Comparison of ENCODE assay signal across 15 mouse cellular contexts in genomic region chr3:108306387-108306786, GRCm38 (mm10). TPM values are rescaled to one million over a fixed set of nuclear protein-coding genes. Genes with fewer than 3 reads are reported as not detected.
DNase-seq lines count a peak whose midpoint lies in the region; ATAC-seq lines count a peak whose summit lies in the region.
"Had no signal": no experiment of that assay in that cellular context is flagged by ENCODE, and none has a peak within 500 bp of the region (broad histone marks: within the 10 kb centered on the region; RNA-seq: fewer than 3 reads in every experiment).

No protein-coding gene starts in this region.

- no peak for ATAC-seq in hindbrain, embryonic 12.5 days (ENCODE audit: low FRiP score)
- ATAC-seq in midbrain, embryonic 16.5 days, result peak; percentile 39; the same call in 1 of the 2 replicates
- no peak for ATAC-seq in midbrain, embryonic 13.5 days
- peak; percentile 5; the same call in 1 of the 2 replicates for ATAC-seq in intestine, embryonic 15.5 days

- no peak overlapping the region for H3K4me2 ChIP-seq in hindbrain, embryonic 12.5 days (replicated peaks)
- H3K4me2 ChIP-seq in midbrain, embryonic 16.5 days (ENCODE audit: low read length), result no peak overlapping the region
- H3K4me2 ChIP-seq in midbrain, embryonic 13.5 days (replicated peaks), result no peak overlapping the region
- H3K4me2 ChIP-seq in intestine, embryonic 15.5 days (replicated peaks), result no peak overlapping the region
- H3K4me2 ChIP-seq: neural tube, embryonic 13.5 days had no signal

- no peaks in the 10 kb centered on the region for H3K9me3 ChIP-seq in hindbrain, embryonic 10.5 days
- H3K9me3 ChIP-seq in hindbrain, embryonic 12.5 days (replicated peaks), result no peaks in the 10 kb centered on the region
- H3K9me3 ChIP-seq in midbrain, embryonic 16.5 days (replicated peaks; ENCODE audit: control insufficient read depth, low read length, poor library complexity, severe bottlenecking), result no peaks in the 10 kb centered on the region
- no peaks in the 10 kb centered on the region for H3K9me3 ChIP-seq in midbrain, embryonic 13.5 days
- no peaks in the 10 kb centered on the region for H3K9me3 ChIP-seq in intestine, embryonic 15.5 days
- H3K9me3 ChIP-seq: forebrain, embryonic 10.5 days; neural tube, embryonic 13.5 days had no signal

- 82% methylated on average over 3 of the region's 3 CpGs for WGBS in hindbrain, embryonic 10.5 days
- 77% methylated on average over 3 of the region's 3 CpGs for WGBS in hindbrain, embryonic 12.5 days
- WGBS in midbrain, embryonic 16.5 days, result 76% methylated on average over 3 of the region's 3 CpGs
- 82% methylated on average over 3 of the region's 3 CpGs for WGBS in midbrain, embryonic 13.5 days
- 52% methylated on average over 3 of the region's 3 CpGs for WGBS in intestine, embryonic 15.5 days

- H3K27me3 ChIP-seq in hindbrain, embryonic 10.5 days (ENCODE audit: insufficient read depth, poor library complexity, severe bottlenecking), result no peaks in the 10 kb centered on the region
- no peaks in the 10 kb centered on the region for H3K27me3 ChIP-seq in hindbrain, embryonic 12.5 days
- H3K27me3 ChIP-seq in midbrain, embryonic 16.5 days (ENCODE audit: control insufficient read depth, insufficient read depth, low read depth, low read length), result no peaks in the 10 kb centered on the region
- no peaks in the 10 kb centered on the region for H3K27me3 ChIP-seq in midbrain, embryonic 13.5 days
- H3K27me3 ChIP-seq in intestine, embryonic 15.5 days (replicated peaks), result no peaks in the 10 kb centered on the region
- H3K27me3 ChIP-seq: neural tube, embryonic 13.5 days had no signal

- no peak overlapping the region for H3K9ac ChIP-seq in hindbrain, embryonic 12.5 days
- no peak overlapping the region for H3K9ac ChIP-seq in midbrain, embryonic 16.5 days (ENCODE audit: low read depth, low read length)
- H3K9ac ChIP-seq in midbrain, embryonic 13.5 days (replicated peaks), result no peak overlapping the region
- no peak overlapping the region for H3K9ac ChIP-seq in intestine, embryonic 15.5 days
- H3K9ac ChIP-seq: neural tube, embryonic 13.5 days had no signal

- peaks cover 24% of the 10 kb centered on the region for H3K4me1 ChIP-seq in hindbrain, embryonic 10.5 days (replicated peaks)
- H3K4me1 ChIP-seq in hindbrain, embryonic 12.5 days, result peaks cover 17% of the 10 kb centered on the region
- no peaks in the 10 kb centered on the region; the same call in 1 of the 2 replicates for H3K4me1 ChIP-seq in midbrain, embryonic 16.5 days (ENCODE audit: control insufficient read depth, insufficient read depth, low read length)
- peaks cover 30% of the 10 kb centered on the region for H3K4me1 ChIP-seq in midbrain, embryonic 13.5 days (replicated peaks)
- H3K4me1 ChIP-seq in intestine, embryonic 15.5 days (replicated peaks), result peaks cover 5% of the 10 kb centered on the region; the same call in 1 of the 2 replicates

- DNase-seq in hindbrain, embryonic 10.5 days (ENCODE audit: low spot score), result no peak
- DNase-seq in spleen, postnatal 14 days (ENCODE audit: low spot score in 2 of 2), result no peak
- no peak for DNase-seq in cerebellum, postnatal 10 days
- DNase-seq: cerebellum, postnatal 36 days; gastrocnemius, postnatal 36 days; kidney, adult 11 months; right cerebral cortex, postnatal 4 days; thymus, adult 18-20 months had no signal

- H3K27ac ChIP-seq in hindbrain, embryonic 10.5 days, result peak overlapping the region; percentile 8; the same call in 1 of the 2 replicates
- H3K27ac ChIP-seq in hindbrain, embryonic 12.5 days, result no peak overlapping the region
- H3K27ac ChIP-seq in midbrain, embryonic 16.5 days (ENCODE audit: low read length), result no peak overlapping the region
- no peak overlapping the region for H3K27ac ChIP-seq in midbrain, embryonic 13.5 days
- H3K27ac ChIP-seq in intestine, embryonic 15.5 days, result peak overlapping the region; percentile 28; the same call in 1 of the 2 replicates
- H3K27ac ChIP-seq: forebrain, embryonic 10.5 days; macrophage had no signal

- no peak overlapping the region for H3K4me3 ChIP-seq in hindbrain, embryonic 10.5 days
- H3K4me3 ChIP-seq in hindbrain, embryonic 12.5 days, result no peak overlapping the region
- H3K4me3 ChIP-seq in midbrain, embryonic 16.5 days (ENCODE audit: low read depth, low read length), result no peak overlapping the region
- no peak overlapping the region for H3K4me3 ChIP-seq in midbrain, embryonic 13.5 days (replicated peaks)
- H3K4me3 ChIP-seq in intestine, embryonic 15.5 days (replicated peaks), result no peak overlapping the region
- H3K4me3 ChIP-seq: forebrain, embryonic 10.5 days; neural tube, embryonic 13.5 days had no signal

- H3K36me3 ChIP-seq in hindbrain, embryonic 10.5 days, result peaks cover 20% of the 10 kb centered on the region
- H3K36me3 ChIP-seq in hindbrain, embryonic 12.5 days, result peaks cover 16% of the 10 kb centered on the region; the same call in 1 of the 2 replicates
- H3K36me3 ChIP-seq in midbrain, embryonic 16.5 days (ENCODE audit: control insufficient read depth, insufficient read depth, low read length), result no peaks in the 10 kb centered on the region
- peaks cover 10% of the 10 kb centered on the region for H3K36me3 ChIP-seq in midbrain, embryonic 13.5 days
- no peaks in the 10 kb centered on the region for H3K36me3 ChIP-seq in intestine, embryonic 15.5 days

RNA-seq across cellular contexts. Expression of gene Sort1, which starts 22.5 kb away (rescaled TPM):
- polyA plus RNA-seq in hindbrain, embryonic 10.5 days (2016; fragmentation: Nextera tagmentation; extraction: Ambion mirVana), result 15.9 and 19.7 TPM in 2 replicates
- polyA plus RNA-seq in hindbrain, embryonic 12.5 days (2016; fragmentation: Nextera tagmentation; extraction: Ambion mirVana), result 35.0 TPM in 2 replicates
- polyA plus RNA-seq in midbrain, embryonic 16.5 days (2015; fragmentation: Nextera tagmentation; extraction: Ambion mirVana), result 12.4 and 16.2 TPM in 2 replicates
- polyA plus RNA-seq in midbrain, embryonic 13.5 days (2015; fragmentation: Nextera tagmentation; extraction: Ambion mirVana), result 14.9 and 18.3 TPM in 2 replicates
- polyA plus RNA-seq in intestine, embryonic 15.5 days (2015; fragmentation: Nextera tagmentation; extraction: Ambion mirVana), result 9.4 and 10.4 TPM in 2 replicates

RNA-seq across cellular contexts. Expression of gene Psma5, which starts 49.7 kb away (rescaled TPM):
- polyA plus RNA-seq in hindbrain, embryonic 10.5 days (2016; fragmentation: Nextera tagmentation; extraction: Ambion mirVana), result 296 and 335 TPM in 2 replicates
- 205 and 218 TPM in 2 replicates for polyA plus RNA-seq in hindbrain, embryonic 12.5 days (2016; fragmentation: Nextera tagmentation; extraction: Ambion mirVana)
- polyA plus RNA-seq in midbrain, embryonic 16.5 days (2015; fragmentation: Nextera tagmentation; extraction: Ambion mirVana), result 220 and 238 TPM in 2 replicates
- 242 and 257 TPM in 2 replicates for polyA plus RNA-seq in midbrain, embryonic 13.5 days (2015; fragmentation: Nextera tagmentation; extraction: Ambion mirVana)
- 271 and 291 TPM in 2 replicates for polyA plus RNA-seq in intestine, embryonic 15.5 days (2015; fragmentation: Nextera tagmentation; extraction: Ambion mirVana)

RNA-seq across cellular contexts. Expression of gene Mybphl, which starts 58.3 kb away (rescaled TPM):
- polyA plus RNA-seq in hindbrain, embryonic 10.5 days (2016; fragmentation: Nextera tagmentation; extraction: Ambion mirVana), result not detected in 2 replicates
- not detected in 2 replicates for polyA plus RNA-seq in hindbrain, embryonic 12.5 days (2016; fragmentation: Nextera tagmentation; extraction: Ambion mirVana)
- polyA plus RNA-seq in midbrain, embryonic 16.5 days (2015; fragmentation: Nextera tagmentation; extraction: Ambion mirVana), result not detected in 2 replicates
- polyA plus RNA-seq in midbrain, embryonic 13.5 days (2015; fragmentation: Nextera tagmentation; extraction: Ambion mirVana), result not detected in 2 replicates
- not detected in 2 replicates for polyA plus RNA-seq in intestine, embryonic 15.5 days (2015; fragmentation: Nextera tagmentation; extraction: Ambion mirVana)
- polyA plus RNA-seq: forebrain, embryonic 10.5 days; macrophage; neural tube, embryonic 13.5 days had no signal

Comparison
In these comparisons a context has a peak if more than half of its experiments do, and no peak if none do; other contexts are left out.
1. H3K27ac ChIP-seq: peak in hindbrain, embryonic 10.5 days (single experiment) and intestine, embryonic 15.5 days (single experiment); none in hindbrain, embryonic 12.5 days (single experiment), midbrain, embryonic 16.5 days (single experiment) and midbrain, embryonic 13.5 days (single experiment).
2. ATAC-seq: peak in midbrain, embryonic 16.5 days (single experiment) and intestine, embryonic 15.5 days (single experiment); none in hindbrain, embryonic 12.5 days (single experiment) and midbrain, embryonic 13.5 days (single experiment).